ENCODE assay signal across 8 mouse cellular contexts in the genomic region with DNA sequence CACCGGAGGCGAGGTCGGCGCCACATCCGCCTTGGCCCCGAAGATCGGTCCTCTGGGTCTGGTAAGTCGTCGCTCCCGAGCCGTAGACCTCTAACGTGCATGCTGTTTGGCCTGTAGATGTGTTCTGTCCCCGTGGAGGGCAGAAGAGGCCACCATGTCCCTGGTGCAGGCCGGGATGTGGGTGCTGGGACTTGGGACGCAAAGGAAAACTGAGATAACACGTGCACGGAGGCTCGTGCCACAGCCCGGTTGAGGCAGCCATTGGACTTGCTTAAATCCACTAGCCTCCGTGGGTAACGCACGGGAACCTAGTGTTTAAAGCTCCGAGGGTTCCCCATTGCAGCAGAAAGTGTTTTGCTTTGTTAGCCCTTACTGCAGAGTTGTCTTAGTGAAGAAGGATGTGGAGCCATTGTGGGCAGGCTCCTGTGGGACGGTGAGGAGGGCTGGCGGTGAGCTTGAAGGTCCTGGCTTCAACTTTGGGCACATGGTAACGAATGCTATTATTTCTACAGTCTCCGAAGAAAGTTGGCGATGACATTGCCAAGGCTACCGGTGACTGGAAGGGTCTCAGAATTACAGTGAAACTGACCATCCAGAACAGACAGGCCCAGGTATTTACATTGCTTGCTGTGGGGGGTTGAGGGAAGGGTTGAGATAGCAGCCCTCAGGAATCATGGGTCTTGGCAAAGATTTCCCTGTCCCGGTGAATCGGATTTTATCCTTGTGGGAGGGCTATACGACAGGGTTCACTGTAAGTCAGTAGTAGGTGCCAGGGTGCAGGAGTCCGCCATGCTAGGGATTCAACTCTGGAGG. TPM values are rescaled to one million over a fixed set of nuclear protein-coding genes. Genes with fewer than 3 reads are reported as not detected.
DNase-seq lines count a peak whose midpoint lies in the region; ATAC-seq and TF ChIP-seq lines count a peak whose summit lies in the region.

No protein-coding gene starts in this region.

- TF ChIP-seq CTCF in heart, postnatal 0 days (IDR thresholded peaks at IDR 0.05; ENCODE audit: low read depth) = no peak

- H3K27me3 ChIP-seq in heart, postnatal 0 days (ENCODE audit: control insufficient read depth, insufficient read depth, low read length) = no peaks in the 10 kb centered on the region
- H3K27me3 ChIP-seq in liver, embryonic 15.5 days = no peaks in the 10 kb centered on the region

- peak overlapping the region; percentile 88 for H3K27ac ChIP-seq in heart, postnatal 0 days (ENCODE audit: low read depth)
- peak overlapping the region; percentile 84 for H3K27ac ChIP-seq in liver, embryonic 15.5 days (replicated peaks)

- no peak for TF ChIP-seq EP300 in heart, postnatal 0 days (IDR thresholded peaks at IDR 0.05; ENCODE audit: low read depth)

- no peak for ATAC-seq in heart, postnatal 0 days (ENCODE audit: insufficient read depth, low read depth)
- no peak for ATAC-seq in liver, embryonic 15.5 days (ENCODE audit: insufficient read depth)

- peaks cover 19% of the 10 kb centered on the region for H3K4me1 ChIP-seq in heart, postnatal 0 days (ENCODE audit: control insufficient read depth, insufficient read depth)
- peaks cover 67% of the 10 kb centered on the region for H3K4me1 ChIP-seq in liver, embryonic 15.5 days (replicated peaks)

- H3K9ac ChIP-seq in heart, postnatal 0 days (replicated peaks; ENCODE audit: low read depth, low read length) = peak overlapping the region; percentile 74
- peak overlapping the region; percentile 75 for H3K9ac ChIP-seq in liver, embryonic 15.5 days

- H3K4me3 ChIP-seq in heart, postnatal 0 days (ENCODE audit: low read depth, low read length) = peak overlapping the region; percentile 55
- H3K4me3 ChIP-seq in liver, embryonic 15.5 days (replicated peaks) = peak overlapping the region; percentile 71

- peaks cover 32% of the 10 kb centered on the region for H3K36me3 ChIP-seq in heart, postnatal 0 days (replicated peaks; ENCODE audit: control insufficient read depth, insufficient read depth, low read length)
- peaks cover 26% of the 10 kb centered on the region for H3K36me3 ChIP-seq in liver, embryonic 15.5 days (replicated peaks)

- peak; percentile 53 for DNase-seq in adrenal gland, postnatal 10 days
- no peak for DNase-seq in adrenal gland, adult 8-10 months
- peak; percentile 48 for DNase-seq in retina, postnatal 1 day
- DNase-seq in retina, embryonic 14.5 days (ENCODE audit: low spot score) = no peak
- no peak for DNase-seq in heart, postnatal 0 days (ENCODE audit: low spot score)
- no peak for DNase-seq in B cell, adult 2 months
- no peak for DNase-seq in gastrocnemius, postnatal 25 days

- peak overlapping the region; percentile 71 for H3K4me2 ChIP-seq in heart, postnatal 0 days (ENCODE audit: low read depth, low read length)
- peak overlapping the region; percentile 97 for H3K4me2 ChIP-seq in liver, embryonic 15.5 days

- under 1% methylated on average over 33 of the region's 33 CpGs for WGBS in heart, postnatal 0 days
- under 1% methylated on average over 33 of the region's 33 CpGs for WGBS in liver, embryonic 15.5 days (ENCODE audit: insufficient replicate concordance)

- no peaks in the 10 kb centered on the region for H3K9me3 ChIP-seq in heart, postnatal 0 days (replicated peaks; ENCODE audit: control insufficient read depth, low read length)
- H3K9me3 ChIP-seq in liver, embryonic 15.5 days (replicated peaks) = no peaks in the 10 kb centered on the region

RNA-seq across cellular contexts. Expression of a gene that starts 0.9 kb away (rescaled TPM):
- 10 to 100 TPM; 14.6 to 23.7 TPM for total RNA-seq in adrenal gland, postnatal 10 days (2021)
- total RNA-seq in adrenal gland, adult 8-10 months (2022) = 10 to 100 TPM; 23.3 to 38.9 (median 28.5) TPM
- 5.9 and 12.0 TPM in 2 replicates for total RNA-seq in heart, postnatal 0 days (2014; rRNA removed; ENCODE audit: low replicate concordance)
- polyA plus RNA-seq in heart, postnatal 0 days (2015; fragmentation: Nextera tagmentation; extraction: Ambion mirVana) = 5.4 and 5.6 TPM in 2 replicates
- 2.0 and 2.5 TPM in 2 replicates for polyA plus RNA-seq in liver, embryonic 15.5 days (2015; fragmentation: Nextera tagmentation; extraction: Ambion mirVana)
- 10 to 100 TPM; 10.4 to 13.5 TPM for total RNA-seq in gastrocnemius, postnatal 25 days (2021)

RNA-seq across cellular contexts. Expression of a gene that starts 0.9 kb away (rescaled TPM):
- total RNA-seq in adrenal gland, postnatal 10 days (2021) = 100 to 1,000 TPM; 174 to 187 TPM
- 100 to 1,000 TPM; 137 to 206 (median 196) TPM for total RNA-seq in adrenal gland, adult 8-10 months (2022)
- total RNA-seq in heart, postnatal 0 days (2014; rRNA removed; ENCODE audit: low replicate concordance) = 242 and 255 TPM in 2 replicates
- polyA plus RNA-seq in heart, postnatal 0 days (2015; fragmentation: Nextera tagmentation; extraction: Ambion mirVana) = 76.9 and 80.1 TPM in 2 replicates
- polyA plus RNA-seq in liver, embryonic 15.5 days (2015; fragmentation: Nextera tagmentation; extraction: Ambion mirVana) = 79.8 and 80.2 TPM in 2 replicates
- total RNA-seq in gastrocnemius, postnatal 25 days (2021) = 10 to 100 TPM; 52.0 to 67.4 TPM

RNA-seq across cellular contexts. Expression of a gene that starts 19.6 kb away (rescaled TPM):
- total RNA-seq in adrenal gland, postnatal 10 days (2021) = 10 to 100 TPM; 20.1 to 23.0 TPM
- 10 to 100 TPM; 19.8 to 28.5 (median 24.4) TPM for total RNA-seq in adrenal gland, adult 8-10 months (2022)
- 42.1 and 46.2 TPM in 2 replicates for total RNA-seq in heart, postnatal 0 days (2014; rRNA removed; ENCODE audit: low replicate concordance)
- 24.7 and 27.9 TPM in 2 replicates for polyA plus RNA-seq in heart, postnatal 0 days (2015; fragmentation: Nextera tagmentation; extraction: Ambion mirVana)
- 9.1 and 10.4 TPM in 2 replicates for polyA plus RNA-seq in liver, embryonic 15.5 days (2015; fragmentation: Nextera tagmentation; extraction: Ambion mirVana)
- total RNA-seq in gastrocnemius, postnatal 25 days (2021) = 1 to 10 TPM; 9.5 to 9.6 TPM

Comparison
In these comparisons a context has a peak if more than half of its experiments do, and no peak if none do; other contexts are left out.
1. DNase-seq: peak in adrenal gland, postnatal 10 days (single experiment) and retina, postnatal 1 day (single experiment); none in adrenal gland, adult 8-10 months (single experiment), retina, embryonic 14.5 days (single experiment), heart, postnatal 0 days (single experiment), B cell, adult 2 months (0 of 2) and gastrocnemius, postnatal 25 days (single experiment).